Mouse (Mus musculus): ENCODE results near the gene Lrp4. TPM values are rescaled to one million over a fixed set of nuclear protein-coding genes. Genes with fewer than 3 reads are reported as not detected.

Lrp4 gene
- polyA plus RNA-seq, 1 experiment from 2014 or later: 1.5 TPM

DNA sequence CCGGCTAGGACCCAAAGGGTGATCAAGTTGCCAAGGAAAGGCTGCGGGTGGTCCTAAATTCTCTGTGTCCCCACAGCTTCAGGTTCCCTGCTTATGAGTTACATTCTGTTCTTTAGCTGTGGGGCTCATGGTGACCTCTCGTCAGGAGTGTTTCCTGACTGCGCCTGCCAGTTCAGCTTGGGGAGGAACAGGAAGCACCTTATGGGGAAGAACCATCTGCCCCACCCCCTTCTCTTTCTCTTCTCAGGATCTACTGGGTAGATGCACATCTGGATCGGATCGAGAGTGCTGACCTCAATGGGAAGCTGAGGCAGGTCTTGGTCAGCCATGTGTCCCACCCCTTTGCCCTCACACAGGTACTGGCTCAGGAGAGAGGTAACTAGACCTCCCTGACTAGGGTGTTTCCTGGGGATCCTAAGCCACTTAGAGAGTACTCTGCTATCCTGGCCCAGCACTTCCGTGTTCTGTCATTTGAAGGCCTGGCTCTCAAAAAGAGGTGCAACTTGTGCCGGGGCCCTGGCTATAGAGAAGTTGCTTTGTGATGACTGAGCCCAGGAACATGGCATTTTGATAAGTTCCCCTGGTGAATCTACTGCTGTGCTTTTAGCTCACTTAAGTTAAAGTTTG is 40.9 kb downstream of the Lrp4 start:
- Histone ChIP-seq H3K4me1 (ENCODE audit: insufficient read depth) (no peaks in the 10 kb centered on the region), H3K36me3 (replicated peaks; ENCODE audit: insufficient read depth, low read length) (peaks cover 26% of the 10 kb centered on the region), H3K27ac (ENCODE audit: low read depth) (peak overlapping the region; percentile 50; the same call in 1 of the 2 replicates), H3K4me2 (ENCODE audit: low read depth, low read length) (peak overlapping the region; percentile 18; the same call in 1 of the 2 replicates), H3K9ac (replicated peaks) (no peak overlapping the region), H3K27me3 (ENCODE audit: insufficient read depth, low read length) (no peaks in the 10 kb centered on the region), H3K9me3 (ENCODE audit: low read length) (no peaks in the 10 kb centered on the region), H3K4me3 (ENCODE audit: low read depth, low read length) (no peak overlapping the region)
- no peak for DNase-seq
- TF ChIP-seq CTCF (IDR thresholded peaks at IDR 0.05; ENCODE audit: low read depth): no peak
- TF ChIP-seq EP300 (IDR thresholded peaks at IDR 0.05; ENCODE audit: low read depth): no peak
- ATAC-seq: peak; percentile 38; the same call in 1 of the 2 replicates
- 49% methylated on average over 8 of the region's 8 CpGs for WGBS (ENCODE audit: insufficient replicate concordance)

DNA sequence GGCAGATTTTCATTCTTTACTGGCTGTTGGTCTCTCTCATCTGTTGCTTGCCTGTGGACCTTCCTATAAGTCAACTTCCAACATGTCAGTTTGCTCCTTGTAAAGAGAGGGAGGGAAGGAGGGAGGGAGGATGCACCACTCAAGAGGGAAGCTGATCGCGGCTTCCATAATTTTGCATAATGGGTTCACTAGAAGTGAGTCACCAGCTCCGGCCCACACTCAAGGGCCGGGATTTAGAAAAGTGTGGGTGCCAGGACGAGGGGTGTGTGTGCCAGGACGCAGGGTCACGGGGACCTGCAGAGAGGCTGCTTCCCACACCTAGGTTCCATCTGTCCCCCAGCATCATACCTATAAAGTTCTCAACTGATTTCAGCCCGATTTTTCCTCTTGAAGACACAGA is 50.8 kb downstream of the Lrp4 start:
- DNase-seq: no peak
- 75% methylated on average over 8 of the region's 8 CpGs for WGBS (ENCODE audit: insufficient replicate concordance)
- Histone ChIP-seq H3K27me3 (ENCODE audit: insufficient read depth, low read length) (no peaks in the 10 kb centered on the region), H3K4me1 (ENCODE audit: insufficient read depth) (no peaks in the 10 kb centered on the region), H3K4me3 (ENCODE audit: low read depth, low read length) (no peak overlapping the region), H3K9ac (replicated peaks) (no peak overlapping the region), H3K9me3 (ENCODE audit: low read length) (no peaks in the 10 kb centered on the region), H3K27ac (ENCODE audit: low read depth) (0 out of 2 replicates have a peak overlapping the region, but pooled peaks have one; percentile 24), H3K4me2 (ENCODE audit: low read depth, low read length) (no peak overlapping the region), H3K36me3 (replicated peaks; ENCODE audit: insufficient read depth, low read length) (peaks cover 19% of the 10 kb centered on the region)
- ATAC-seq: no peak
- TF ChIP-seq CTCF (IDR thresholded peaks at IDR 0.05; ENCODE audit: low read depth) (no peak), EP300 (IDR thresholded peaks at IDR 0.05; ENCODE audit: low read depth) (no peak)

DNA sequence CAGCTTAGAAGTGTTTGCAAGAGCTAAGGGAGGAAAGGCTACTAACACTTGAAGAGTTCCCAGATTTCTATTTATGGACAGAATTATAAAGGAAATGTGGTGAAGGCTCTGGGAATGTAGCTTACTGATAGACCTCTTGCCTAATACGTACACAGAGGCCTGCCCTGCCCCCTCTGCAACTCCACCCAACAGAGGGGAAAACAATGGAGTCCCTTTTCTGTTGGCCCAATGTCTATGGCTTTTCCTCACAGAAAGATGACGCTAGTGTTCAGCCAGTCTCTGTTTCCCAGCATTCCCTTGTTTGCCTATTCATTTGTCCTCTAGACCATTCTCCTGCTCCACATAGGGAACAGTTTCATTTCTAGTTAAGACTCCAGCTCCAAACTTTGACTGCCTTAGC is 59.9 kb downstream of the Lrp4 start:
- no peak overlapping the region for H3K4me3 ChIP-seq (ENCODE audit: low read depth, low read length)
- TF ChIP-seq CTCF (IDR thresholded peaks at IDR 0.05; ENCODE audit: low read depth): 0 out of 2 replicates have a peak, but pooled peaks have one; percentile 4
- TF ChIP-seq EP300 (IDR thresholded peaks at IDR 0.05; ENCODE audit: low read depth): 0 out of 2 replicates have a peak, but pooled peaks have one; percentile 16
- no peak overlapping the region for H3K9ac ChIP-seq (replicated peaks)
- H3K4me1 ChIP-seq (ENCODE audit: insufficient read depth): peaks cover 3% of the 10 kb centered on the region; the same call in 1 of the 2 replicates
- peak; percentile 37 for DNase-seq
- 37% methylated on average over 2 of the region's 2 CpGs for whole genome bisulfite sequencing (ENCODE audit: insufficient replicate concordance)
- H3K36me3 ChIP-seq (replicated peaks; ENCODE audit: insufficient read depth, low read length): peaks cover 6% of the 10 kb centered on the region; the same call in 1 of the 2 replicates
- no peaks in the 10 kb centered on the region for H3K27me3 ChIP-seq (ENCODE audit: insufficient read depth, low read length)
- no peak overlapping the region for H3K4me2 ChIP-seq (ENCODE audit: low read depth, low read length)
- ATAC-seq: peak; percentile 93
- H3K27ac ChIP-seq (ENCODE audit: low read depth): peak overlapping the region; percentile 25; the same call in 1 of the 2 replicates
- H3K9me3 ChIP-seq (ENCODE audit: low read length): no peaks in the 10 kb centered on the region

DNA sequence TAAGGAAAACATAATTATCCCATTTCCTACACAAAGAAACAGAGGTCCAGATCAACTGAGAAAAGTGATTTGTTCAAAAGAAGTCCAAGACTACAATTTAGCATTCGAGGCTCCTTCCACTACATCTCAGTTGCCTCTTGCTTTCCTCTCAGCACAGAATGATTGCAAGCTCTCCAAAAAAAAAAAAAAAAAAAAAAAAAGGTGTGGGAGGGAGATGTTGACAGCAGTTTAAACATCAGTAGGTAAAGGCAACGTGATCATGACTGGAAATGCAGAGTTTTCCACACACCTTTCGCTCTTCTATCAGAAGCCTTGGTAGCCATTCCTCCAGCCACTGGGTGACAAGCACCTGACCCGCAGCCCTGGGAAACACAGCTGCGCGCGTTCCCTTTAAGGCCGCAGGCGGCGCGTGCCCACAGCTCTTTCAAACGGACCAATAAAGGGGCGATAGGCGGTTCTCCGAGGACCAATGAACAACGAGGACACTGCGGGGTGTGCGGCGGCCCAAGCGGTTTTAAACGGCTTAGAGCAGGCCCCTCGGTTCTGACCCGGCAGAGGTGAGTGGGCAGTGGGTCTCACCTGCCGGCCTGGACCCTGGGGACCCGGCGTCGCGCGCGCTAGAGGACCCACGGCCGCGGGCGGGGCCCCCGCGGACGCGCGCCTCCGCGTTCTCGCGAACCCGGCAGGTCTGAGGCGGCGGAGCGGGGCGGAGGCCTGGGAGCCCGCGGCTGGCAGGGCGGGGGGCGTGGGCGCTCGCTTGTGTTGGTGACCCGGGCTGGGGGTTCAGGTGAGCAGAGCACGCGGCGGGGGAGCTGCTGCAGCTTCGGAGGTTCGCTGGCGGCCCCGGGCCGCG is 69.2 kb downstream of the Lrp4 start, which contains the start of gene Ckap5:
TSS of gene Ckap5 (plus strand) at position 469 of the 853 bp plus-strand sequence.
- H3K27ac ChIP-seq (ENCODE audit: low read depth): peak within 1 kb of the TSS; percentile 91

DNA sequence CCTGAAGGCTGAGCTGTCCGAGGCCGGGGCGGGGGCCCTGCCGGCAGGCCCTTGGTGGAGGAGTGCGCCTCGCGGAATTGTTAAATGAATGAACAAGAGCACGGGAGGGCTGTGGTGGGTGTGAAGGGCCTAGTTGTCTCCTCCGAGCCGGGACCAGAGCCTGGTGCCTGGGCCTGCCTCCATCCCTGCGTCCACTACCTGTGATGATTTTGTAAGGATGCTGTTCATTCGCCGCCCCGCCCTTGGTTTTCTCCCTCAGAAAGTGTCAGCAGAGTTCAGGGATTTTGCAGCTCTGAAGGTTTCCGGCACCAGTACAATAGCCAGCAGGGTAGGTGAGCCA is 69.8 kb downstream of the Lrp4 start:
- Histone ChIP-seq H3K27ac (ENCODE audit: low read depth) (peak overlapping the region; percentile 91), H3K9ac (replicated peaks) (peak overlapping the region; percentile 99), H3K9me3 (ENCODE audit: low read length) (no peaks in the 10 kb centered on the region), H3K4me1 (ENCODE audit: insufficient read depth) (peaks cover 4% of the 10 kb centered on the region; the same call in 1 of the 2 replicates), H3K27me3 (ENCODE audit: insufficient read depth, low read length) (no peaks in the 10 kb centered on the region), H3K36me3 (replicated peaks; ENCODE audit: insufficient read depth, low read length) (no peaks in the 10 kb centered on the region; the same call in 1 of the 2 replicates), H3K4me3 (ENCODE audit: low read depth, low read length) (peak overlapping the region; percentile 100), H3K4me2 (ENCODE audit: low read depth, low read length) (peak overlapping the region; percentile 70)
- ATAC-seq (peak; percentile 55), DNase-seq (no peak)
- 0% methylated on average over 15 of the region's 15 CpGs for WGBS (ENCODE audit: insufficient replicate concordance)
- TF ChIP-seq EP300 (IDR thresholded peaks at IDR 0.05; ENCODE audit: low read depth): no peak
- TF ChIP-seq CTCF (IDR thresholded peaks at IDR 0.05; ENCODE audit: low read depth): no peak

More for the DNA sequence above, 69.2 kb downstream of the Lrp4 start, which contains the start of gene Ckap5:
- H3K36me3 ChIP-seq (replicated peaks; ENCODE audit: insufficient read depth, low read length): no peaks in the 10 kb centered on the region; the same call in 1 of the 2 replicates
- DNase-seq (peak; percentile 94), ATAC-seq (peak; percentile 100)
- H3K4me1 ChIP-seq (ENCODE audit: insufficient read depth): peaks cover 4% of the 10 kb centered on the region; the same call in 1 of the 2 replicates
- TF ChIP-seq EP300 (IDR thresholded peaks at IDR 0.05; ENCODE audit: low read depth): no peak; the same call in 1 of the 2 replicates
- peak; percentile 51 for TF ChIP-seq CTCF (IDR thresholded peaks at IDR 0.05; ENCODE audit: low read depth)
- peak within 1 kb of the TSS; percentile 99 for H3K9ac ChIP-seq (replicated peaks)
- H3K9me3 ChIP-seq (ENCODE audit: low read length): no peaks in the 10 kb centered on the region
- peak within 1 kb of the TSS; percentile 70 for H3K4me2 ChIP-seq (ENCODE audit: low read depth, low read length)
- 2% methylated on average over 64 of the region's 64 CpGs for WGBS (ENCODE audit: insufficient replicate concordance)
- no peaks in the 10 kb centered on the region for H3K27me3 ChIP-seq (ENCODE audit: insufficient read depth, low read length)
- H3K4me3 ChIP-seq (ENCODE audit: low read depth, low read length): peak within 1 kb of the TSS; percentile 100
